Mouse (Mus musculus): Measurements from ENCODE around the gene Ogfod3. TPM values are rescaled to one million over a fixed set of nuclear protein-coding genes. Genes with fewer than 3 reads are reported as not detected.

The Ogfod3 gene
- 8.4 and 11.9 TPM in 2 replicates for polyA plus RNA-seq (2012; rRNA removed)

DNA sequence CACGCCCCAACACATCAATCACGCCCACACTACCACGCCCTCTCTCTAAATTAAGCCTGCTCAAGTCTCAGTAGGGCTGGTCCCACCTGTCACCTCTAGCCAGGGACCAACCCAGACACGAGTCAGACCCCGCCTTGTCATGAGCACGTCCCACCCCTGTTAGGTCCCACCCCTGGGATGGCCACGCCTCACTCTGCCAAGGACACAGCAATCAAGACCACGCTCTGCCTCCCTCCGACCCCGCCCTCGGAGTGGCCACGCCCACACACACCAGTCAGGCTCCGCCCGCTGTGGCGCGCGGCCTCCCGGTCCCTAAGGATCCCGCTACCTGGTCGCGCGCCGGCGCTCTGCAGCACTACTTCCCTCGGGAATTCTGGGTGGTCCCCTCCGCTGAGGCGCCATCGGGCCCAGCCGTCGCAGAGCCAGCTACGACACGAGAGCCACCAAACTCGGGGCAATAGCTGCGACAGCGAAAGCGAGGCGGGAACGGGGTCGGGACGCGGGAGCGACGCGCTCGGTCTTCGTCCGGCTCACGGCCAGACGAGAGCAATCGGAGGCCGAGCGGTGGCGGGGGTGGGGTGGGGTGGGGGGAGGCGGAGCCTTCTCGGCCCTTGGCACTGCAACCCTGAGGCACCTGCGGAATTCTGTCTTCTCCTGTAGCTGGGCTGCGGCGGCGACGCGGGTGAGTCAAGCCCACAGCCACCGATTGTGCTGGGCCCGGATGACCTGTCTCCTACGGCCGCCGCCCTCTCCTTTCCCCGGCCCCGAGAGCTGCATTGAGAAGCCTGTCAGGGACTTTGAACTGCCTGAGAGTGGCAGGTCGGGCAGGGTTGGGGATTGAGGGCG is at the start of gene Ogfod3, which contains the start of gene Hexdc:
TSS of gene Ogfod3 (minus strand) at position 551 of the 846 bp plus-strand sequence.
TSS of gene Hexdc (plus strand) at position 273 of the 846 bp plus-strand sequence.
- peak; percentile 98 for DNase-seq (ENCODE audit: low read depth)
- TF ChIP-seq CTCF (IDR thresholded peaks at IDR 0.05; ENCODE audit: borderline replicate concordance, extremely low read depth, insufficient read depth, insufficient read length) (no peak), POLR2A (IDR thresholded peaks at IDR 0.05; ENCODE audit: borderline replicate concordance, extremely low read depth, insufficient read depth, insufficient read length, poor library complexity, severe bottlenecking) (peak; percentile 67; the same call in 1 of the 2 replicates)

DNA sequence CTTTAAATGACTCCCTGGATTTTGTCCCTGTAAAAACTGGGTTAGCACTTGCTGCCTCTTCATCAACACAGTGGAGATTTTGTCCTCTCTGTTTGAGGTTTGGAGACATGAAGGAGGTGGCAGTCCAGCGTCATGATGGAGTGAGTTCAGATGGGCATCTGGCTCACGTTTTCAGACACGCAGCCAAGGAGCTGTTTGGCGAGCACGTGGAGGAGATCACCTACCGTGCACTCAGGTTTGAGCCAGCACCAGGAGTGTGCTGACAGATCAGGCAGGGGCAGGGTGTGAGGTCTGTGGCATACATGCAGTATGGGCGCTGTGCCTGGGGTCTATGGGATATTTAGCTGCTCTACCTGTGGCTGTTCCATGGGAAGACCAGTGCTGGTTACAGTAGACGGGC is 45.7 kb upstream of the Ogfod3 start:
- no peak for TF ChIP-seq CTCF (IDR thresholded peaks at IDR 0.05; ENCODE audit: borderline replicate concordance, extremely low read depth, insufficient read depth, insufficient read length)
- no peak for DNase-seq (ENCODE audit: low read depth)

DNA sequence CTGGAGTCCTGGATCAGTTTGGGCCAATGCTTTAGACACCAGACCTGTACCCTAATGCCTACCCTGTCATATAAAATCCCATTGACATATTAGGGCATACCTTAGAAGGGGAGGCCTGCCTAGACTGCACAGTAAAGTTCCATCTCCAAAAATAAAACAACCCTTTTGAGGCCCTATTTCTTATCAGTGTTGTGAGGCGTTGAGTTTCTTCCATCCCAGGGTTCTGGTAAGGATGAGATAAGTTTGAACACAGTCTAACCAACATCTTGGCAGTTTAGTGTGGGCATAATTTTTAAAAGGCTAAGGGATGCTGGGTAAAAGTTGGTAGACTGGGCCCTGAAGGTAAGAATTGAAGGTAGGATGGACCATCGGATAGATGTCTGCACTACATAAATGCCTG is 35.2 kb upstream of the Ogfod3 start:
- no peak for TF ChIP-seq CTCF (IDR thresholded peaks at IDR 0.05; ENCODE audit: borderline replicate concordance, extremely low read depth, insufficient read depth, insufficient read length)
- TF ChIP-seq POLR2A (IDR thresholded peaks at IDR 0.05; ENCODE audit: borderline replicate concordance, extremely low read depth, insufficient read depth, insufficient read length, poor library complexity, severe bottlenecking) = no peak
- DNase-seq (ENCODE audit: low read depth) = no peak

DNA sequence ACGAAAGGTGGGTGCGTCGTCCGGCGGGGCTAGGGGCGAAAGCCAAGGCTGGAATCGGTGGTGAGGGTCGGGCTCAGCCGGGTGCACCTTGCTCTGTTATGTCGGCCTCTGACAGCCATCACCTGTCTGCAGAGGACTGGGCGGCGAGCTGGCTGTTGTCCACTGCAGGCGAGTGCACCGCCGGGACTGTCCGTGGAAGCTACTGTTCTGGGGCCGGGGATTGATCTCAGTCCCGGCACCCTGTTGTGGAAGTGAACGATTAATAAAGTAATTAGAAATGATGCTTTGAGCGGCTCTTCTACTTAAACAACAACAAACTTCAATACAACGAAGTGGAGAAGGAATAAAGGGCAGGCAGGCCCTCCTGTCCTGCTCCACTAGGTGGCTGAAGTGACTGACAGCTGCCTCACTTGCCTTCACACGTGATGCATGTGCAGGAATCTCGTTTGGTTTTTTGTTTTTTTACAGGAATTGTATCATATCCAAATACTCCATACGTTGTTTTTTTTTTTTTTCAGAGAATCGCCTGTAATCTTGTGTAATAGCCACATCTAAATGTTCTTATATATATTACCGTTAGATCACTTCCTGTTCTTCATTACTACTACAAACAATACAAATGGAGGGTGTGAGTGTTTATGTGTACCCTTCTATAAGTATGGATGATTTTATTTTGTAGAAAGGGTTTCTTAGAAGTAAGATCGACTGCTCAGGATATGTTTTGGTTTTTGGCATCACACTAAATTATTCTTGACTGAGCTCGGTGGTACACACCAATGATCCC is 33.0 kb upstream of the Ogfod3 start:
- peak; percentile 56; the same call in 1 of the 2 replicates for TF ChIP-seq CTCF (IDR thresholded peaks at IDR 0.05; ENCODE audit: borderline replicate concordance, extremely low read depth, insufficient read depth, insufficient read length)
- TF ChIP-seq POLR2A (IDR thresholded peaks at IDR 0.05; ENCODE audit: borderline replicate concordance, extremely low read depth, insufficient read depth, insufficient read length, poor library complexity, severe bottlenecking) = no peak
- DNase-seq (ENCODE audit: low read depth) = peak; percentile 77

DNA sequence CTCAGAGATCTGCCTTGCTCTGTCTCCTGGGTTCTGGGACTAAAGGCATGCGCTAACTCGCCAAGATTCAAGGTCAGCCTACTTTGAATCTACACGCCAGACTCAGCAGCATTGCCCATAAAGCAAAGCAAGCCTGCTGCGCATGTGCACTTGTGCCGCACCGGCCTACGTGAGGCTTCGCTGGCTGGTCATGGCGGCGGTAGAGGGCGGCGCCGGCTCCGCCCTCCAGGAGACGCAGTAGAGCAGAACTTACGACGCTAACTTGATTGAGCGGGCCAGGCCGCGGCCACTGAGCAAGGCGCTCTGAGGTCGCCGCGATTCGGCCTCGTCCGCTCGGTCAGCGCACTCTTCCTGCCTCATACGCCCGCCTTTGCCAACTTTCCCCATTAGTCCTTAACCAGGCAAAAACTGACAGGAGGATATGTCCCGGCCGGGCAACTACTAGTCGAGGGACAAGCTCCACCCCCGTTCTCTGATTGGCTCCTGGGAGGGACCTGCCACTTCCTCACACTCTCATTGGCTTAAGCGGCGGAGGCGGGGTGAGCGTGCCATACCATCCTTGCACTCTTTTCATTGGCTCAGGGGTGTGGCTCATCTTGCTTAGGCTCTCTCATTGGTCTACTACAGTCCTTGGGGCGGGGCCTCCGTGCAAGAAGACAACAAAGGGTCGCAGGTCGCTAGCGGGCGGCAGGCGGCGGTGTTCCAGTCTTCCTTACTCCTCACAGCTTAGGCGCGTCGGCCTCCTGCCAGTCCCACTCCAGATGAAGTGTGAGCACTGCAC is 32.2 kb upstream of the Ogfod3 start, which contains the start of gene Narf:
TSS of gene Narf (plus strand) at position 690 of the 781 bp plus-strand sequence.
- peak; percentile 100 for DNase-seq (ENCODE audit: low read depth)
- TF ChIP-seq POLR2A (IDR thresholded peaks at IDR 0.05; ENCODE audit: borderline replicate concordance, extremely low read depth, insufficient read depth, insufficient read length, poor library complexity, severe bottlenecking) (peak; percentile 69; the same call in 1 of the 2 replicates), CTCF (IDR thresholded peaks at IDR 0.05; ENCODE audit: borderline replicate concordance, extremely low read depth, insufficient read depth, insufficient read length) (peak; percentile 58; the same call in 1 of the 2 replicates)

DNA sequence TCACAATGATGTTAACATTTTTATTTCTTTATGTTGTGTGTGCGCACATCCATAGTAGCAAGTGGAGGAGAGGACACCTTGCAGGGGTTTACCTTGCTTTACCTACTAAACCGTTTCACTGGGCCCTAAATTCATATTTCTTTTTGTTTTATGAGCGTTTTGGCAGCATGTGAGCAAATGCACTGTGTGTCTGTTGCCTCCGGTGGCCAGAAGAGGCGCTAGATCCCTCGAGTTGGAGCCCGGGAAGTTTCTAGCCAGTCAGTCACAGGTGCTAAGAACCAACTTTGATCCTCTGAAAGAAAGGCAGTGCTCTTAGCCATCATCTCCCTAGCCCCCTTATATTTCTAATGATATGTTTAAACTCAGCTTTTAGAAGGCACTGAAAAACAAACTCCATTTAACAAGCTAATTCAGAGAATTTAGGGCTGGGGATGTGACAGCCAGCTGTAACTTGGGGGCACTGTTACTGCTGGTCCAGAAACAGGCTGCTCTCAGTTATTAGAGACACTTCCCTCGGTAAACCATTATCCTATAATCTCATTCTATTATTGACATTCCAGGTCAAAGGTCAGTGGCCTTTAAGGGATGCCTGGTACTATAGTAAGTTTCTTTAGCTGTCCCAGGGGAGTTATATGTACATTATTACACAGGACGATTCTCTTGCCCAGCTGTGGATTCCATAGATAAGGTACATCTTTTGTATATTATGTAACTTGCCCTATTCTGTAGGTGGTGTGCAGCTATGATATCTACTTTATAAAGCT is 31.1 kb upstream of the Ogfod3 start:
- TF ChIP-seq POLR2A (IDR thresholded peaks at IDR 0.05; ENCODE audit: borderline replicate concordance, extremely low read depth, insufficient read depth, insufficient read length, poor library complexity, severe bottlenecking) (no peak), CTCF (IDR thresholded peaks at IDR 0.05; ENCODE audit: borderline replicate concordance, extremely low read depth, insufficient read depth, insufficient read length) (peak; percentile 55; the same call in 1 of the 2 replicates)
- DNase-seq (ENCODE audit: low read depth) = peak; percentile 37

DNA sequence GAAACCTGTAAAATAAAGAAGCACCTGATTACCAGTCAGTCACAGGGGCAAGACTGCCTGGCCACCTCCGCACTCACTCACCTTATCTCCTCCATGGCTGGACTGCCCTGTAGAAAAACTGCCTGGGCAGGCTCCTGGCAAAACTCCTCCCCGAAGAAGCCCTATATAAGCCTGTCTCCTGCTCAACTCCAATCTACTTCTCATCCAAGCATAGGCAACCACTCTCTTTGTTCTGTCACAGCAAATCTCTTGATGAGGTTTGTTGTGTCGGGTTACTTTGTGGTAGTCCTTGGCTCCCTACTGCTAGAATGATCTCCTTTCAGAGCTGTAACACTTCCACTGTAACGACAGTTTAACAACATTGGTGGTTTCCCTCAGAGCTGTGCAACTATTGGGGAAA is 28.2 kb upstream of the Ogfod3 start:
- no peak for DNase-seq (ENCODE audit: low read depth)
- TF ChIP-seq CTCF (IDR thresholded peaks at IDR 0.05; ENCODE audit: borderline replicate concordance, extremely low read depth, insufficient read depth, insufficient read length) = no peak
- no peak for TF ChIP-seq POLR2A (IDR thresholded peaks at IDR 0.05; ENCODE audit: borderline replicate concordance, extremely low read depth, insufficient read depth, insufficient read length, poor library complexity, severe bottlenecking)

DNA sequence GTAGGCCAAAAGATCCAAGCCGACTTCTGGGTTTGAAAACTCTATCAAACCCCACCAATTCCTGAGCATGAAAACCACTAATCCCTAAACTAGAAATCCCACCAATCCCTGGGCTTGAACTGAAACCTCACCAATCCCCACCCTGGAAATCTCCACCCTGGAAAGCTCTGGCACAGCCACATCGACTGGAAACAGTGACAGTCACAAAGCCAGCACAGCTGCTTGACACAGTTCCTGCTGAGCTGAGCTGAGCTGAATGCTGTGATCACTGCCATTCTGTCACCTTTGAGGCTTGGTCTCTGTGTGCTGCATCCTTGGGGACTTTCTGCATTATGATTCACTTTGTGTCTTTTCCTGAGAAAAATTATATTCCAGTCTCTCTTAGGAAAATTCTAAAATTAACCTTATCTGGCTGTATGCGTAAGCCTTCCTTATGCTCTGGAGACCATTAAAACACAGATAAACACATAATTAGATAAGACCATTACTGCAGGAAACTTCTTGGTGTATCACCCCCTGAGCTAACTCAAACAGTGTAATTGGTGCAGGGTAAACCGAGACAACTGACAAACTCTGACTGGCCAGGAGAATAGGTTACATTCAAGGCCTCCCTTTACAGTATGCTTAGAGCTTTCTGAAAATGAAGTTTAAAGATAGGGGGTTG is 27.2 kb upstream of the Ogfod3 start:
- TF ChIP-seq POLR2A (IDR thresholded peaks at IDR 0.05; ENCODE audit: borderline replicate concordance, extremely low read depth, insufficient read depth, insufficient read length, poor library complexity, severe bottlenecking) = no peak
- no peak for TF ChIP-seq CTCF (IDR thresholded peaks at IDR 0.05; ENCODE audit: borderline replicate concordance, extremely low read depth, insufficient read depth, insufficient read length)
- DNase-seq (ENCODE audit: low read depth) = peak; percentile 13

DNA sequence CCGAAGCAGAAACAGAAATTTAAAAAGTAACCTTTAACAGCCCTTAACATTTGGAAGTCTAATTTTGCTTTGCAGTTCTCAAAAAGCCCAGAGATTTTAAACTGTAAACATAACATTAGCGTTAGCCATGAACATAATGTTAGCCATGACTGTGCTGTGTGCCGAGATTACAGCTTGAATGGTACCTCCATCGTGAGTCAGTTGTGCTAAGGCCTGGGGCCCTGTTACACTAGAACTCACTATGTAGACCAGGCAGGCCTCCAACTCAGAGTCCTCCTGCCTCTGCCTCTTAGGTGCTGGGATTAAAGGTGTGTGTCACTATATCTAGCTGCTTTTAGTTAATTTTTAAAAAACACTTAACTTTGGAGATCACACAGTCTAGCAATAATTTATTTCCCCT is 26.7 kb upstream of the Ogfod3 start:
- TF ChIP-seq POLR2A (IDR thresholded peaks at IDR 0.05; ENCODE audit: borderline replicate concordance, extremely low read depth, insufficient read depth, insufficient read length, poor library complexity, severe bottlenecking) = no peak
- DNase-seq (ENCODE audit: low read depth) = no peak

DNA sequence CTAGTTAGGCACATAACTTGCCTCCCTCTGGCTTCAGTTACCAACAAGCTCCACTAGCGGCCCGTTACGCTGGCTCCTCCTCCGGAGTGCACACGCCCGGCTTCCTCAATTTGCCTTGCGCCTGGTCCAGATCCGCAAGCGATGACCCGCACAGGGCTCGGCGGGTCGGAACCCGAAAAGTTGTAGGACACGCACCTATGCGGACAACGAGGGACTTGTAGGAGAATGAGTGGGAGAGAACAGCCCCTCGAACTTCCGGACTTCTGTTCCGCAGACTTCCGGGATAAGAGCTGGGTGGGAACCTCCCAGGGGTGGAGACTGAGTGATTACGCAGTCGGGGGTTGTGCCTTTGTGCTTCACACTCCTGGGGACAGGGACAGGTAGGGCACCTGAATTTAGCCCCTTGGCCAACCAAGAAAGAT is 24.5 kb upstream of the Ogfod3 start, which contains the start of gene Cybc1:
TSS of gene Cybc1 (minus strand) at position 305 of the 422 bp plus-strand sequence.
- TF ChIP-seq POLR2A (IDR thresholded peaks at IDR 0.05; ENCODE audit: borderline replicate concordance, extremely low read depth, insufficient read depth, insufficient read length, poor library complexity, severe bottlenecking) (no peak), CTCF (IDR thresholded peaks at IDR 0.05; ENCODE audit: borderline replicate concordance, extremely low read depth, insufficient read depth, insufficient read length) (0 out of 2 replicates have a peak, but pooled peaks have one; percentile 17)
- peak; percentile 92 for DNase-seq (ENCODE audit: low read depth)
